Mouse (Mus musculus) thymus, adult 18-20 months (tissue): ENCODE results near the gene Mapk12.

Experiments used
- DNase-seq, 2 experiments: peaks; one replicate each; pipeline ENCODE4 v3.0.0; 2022; ENCODE audit warnings: mixed read lengths in 2 of 2

The Mapk12 gene

DNA sequence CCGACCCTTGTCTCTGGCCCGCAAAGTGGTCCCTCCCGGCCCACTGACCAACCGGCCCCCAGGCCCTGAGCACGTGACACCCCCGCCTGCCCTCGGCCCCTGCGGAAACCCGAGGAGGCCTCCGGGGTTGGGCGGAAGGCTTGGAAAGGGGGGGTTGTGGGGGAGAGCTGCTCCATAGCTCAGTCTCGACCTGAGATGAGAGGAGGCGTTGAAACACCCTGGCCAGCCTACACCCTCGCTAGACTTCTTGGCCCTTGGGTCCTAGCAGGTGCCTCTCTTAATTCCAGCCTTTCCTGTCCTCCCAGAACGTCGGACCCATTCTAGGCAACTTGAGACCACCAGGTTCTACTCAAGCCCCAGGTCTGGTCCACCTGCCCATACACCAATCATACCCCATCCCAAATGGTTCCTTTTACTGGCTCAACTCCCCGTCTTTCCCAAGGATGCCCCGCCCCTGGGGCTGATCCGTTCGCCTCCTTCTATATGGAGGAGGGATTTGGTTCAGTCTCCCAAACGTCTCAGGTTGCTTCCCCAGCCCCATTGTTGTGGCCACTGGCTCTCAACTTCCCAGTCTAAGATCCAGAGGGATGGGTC is at the start of gene Mapk12:
TSS of gene Mapk12 (minus strand) at position 45 of the 594 bp plus-strand sequence.
- DNase-seq, result no peak

DNA sequence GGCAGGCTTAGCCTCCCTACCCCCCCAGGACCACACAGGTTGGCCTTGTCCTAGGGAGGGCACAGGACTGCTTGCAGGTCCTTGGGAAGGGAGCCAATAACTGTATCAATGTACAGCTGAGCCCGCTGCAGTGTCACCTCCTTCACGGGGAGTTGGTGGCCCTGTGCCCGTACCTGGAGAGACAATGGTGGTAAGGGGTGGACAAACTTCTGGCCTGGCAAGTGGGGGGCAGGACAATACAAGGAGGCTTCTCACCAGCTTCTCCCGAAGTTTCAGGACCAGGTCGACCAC is 44.4 kb upstream of the Mapk12 start:
- DNase-seq, result no peak

DNA sequence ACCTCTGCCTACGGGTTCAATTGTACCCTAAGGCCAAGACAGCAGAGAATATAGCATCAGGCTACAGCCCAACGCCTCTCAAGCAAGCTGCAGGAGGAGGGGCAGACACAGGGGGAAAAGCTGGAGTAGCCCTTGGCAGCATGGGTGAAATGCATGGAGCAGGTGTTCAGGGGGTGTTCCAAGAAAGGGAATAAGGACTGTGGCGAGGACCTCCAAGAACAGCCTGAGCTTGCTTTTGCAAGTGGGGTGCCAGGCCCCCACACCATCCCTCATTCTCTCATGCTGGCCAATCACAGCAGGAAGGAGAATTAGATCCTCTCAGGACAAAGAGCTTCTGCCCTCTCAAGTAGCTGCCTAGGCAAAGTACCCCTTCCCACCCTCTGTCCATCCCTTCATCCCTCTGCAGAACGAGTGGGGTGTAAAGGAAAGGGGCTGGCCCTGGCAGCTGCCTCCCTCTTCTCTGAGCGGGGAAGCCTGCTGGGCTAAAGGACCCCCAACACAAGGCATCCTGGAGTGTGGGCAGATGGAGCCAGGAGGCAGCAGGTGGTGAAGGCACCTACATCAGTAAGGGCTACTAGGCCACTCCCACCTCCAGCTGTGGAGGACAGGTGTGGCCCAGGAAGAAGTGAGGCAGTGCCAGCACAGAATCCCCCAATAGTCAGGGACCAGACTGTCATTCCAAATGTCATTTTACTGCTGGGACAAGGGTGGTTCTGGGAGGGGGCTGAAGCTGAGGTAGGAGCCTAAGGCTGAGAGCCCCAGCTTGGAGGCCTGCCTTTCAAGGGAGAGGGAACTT is 43.8 kb upstream of the Mapk12 start:
- no peak for DNase-seq

DNA sequence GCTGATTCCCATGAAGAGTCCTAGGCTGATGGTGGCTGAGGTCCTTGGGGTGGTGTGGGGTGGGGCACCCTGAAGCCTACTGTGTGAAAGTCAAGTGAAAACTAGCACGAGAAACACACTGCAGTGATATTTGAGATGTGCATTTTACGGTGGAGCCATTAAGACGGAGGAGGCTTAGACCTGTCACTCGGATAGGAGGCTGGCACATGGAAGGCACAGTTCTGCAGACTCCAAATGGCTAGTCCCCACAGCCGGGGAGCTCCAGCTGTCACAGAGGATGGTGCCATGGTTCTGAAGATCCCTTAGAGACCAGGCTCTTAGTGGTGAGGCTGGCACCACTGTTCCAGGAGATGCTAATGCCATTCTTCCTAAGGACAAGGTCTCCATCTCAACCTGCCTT is 42.3 kb upstream of the Mapk12 start:
- no peak for DNase-seq

DNA sequence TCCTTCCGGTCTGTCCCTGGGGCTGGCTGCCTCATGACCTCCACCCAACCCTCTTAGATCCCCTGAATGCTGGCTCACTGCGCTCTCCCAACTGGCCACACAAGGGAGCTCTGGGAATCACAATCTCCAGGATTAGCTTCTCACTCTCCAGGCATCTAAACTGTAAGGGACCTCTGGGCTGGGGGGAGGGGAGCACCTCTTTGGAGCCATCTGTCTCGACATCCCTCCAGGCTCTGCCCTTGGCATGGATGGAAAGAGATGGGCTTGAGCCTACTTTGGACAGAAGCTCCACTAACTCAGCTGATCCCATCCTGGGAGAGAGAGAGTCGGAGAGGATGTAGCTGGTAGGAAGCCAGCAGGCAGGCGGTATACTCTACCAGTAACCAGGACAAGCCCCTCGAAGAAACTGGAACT is 41.8 kb upstream of the Mapk12 start:
- DNase-seq, result no peak

DNA sequence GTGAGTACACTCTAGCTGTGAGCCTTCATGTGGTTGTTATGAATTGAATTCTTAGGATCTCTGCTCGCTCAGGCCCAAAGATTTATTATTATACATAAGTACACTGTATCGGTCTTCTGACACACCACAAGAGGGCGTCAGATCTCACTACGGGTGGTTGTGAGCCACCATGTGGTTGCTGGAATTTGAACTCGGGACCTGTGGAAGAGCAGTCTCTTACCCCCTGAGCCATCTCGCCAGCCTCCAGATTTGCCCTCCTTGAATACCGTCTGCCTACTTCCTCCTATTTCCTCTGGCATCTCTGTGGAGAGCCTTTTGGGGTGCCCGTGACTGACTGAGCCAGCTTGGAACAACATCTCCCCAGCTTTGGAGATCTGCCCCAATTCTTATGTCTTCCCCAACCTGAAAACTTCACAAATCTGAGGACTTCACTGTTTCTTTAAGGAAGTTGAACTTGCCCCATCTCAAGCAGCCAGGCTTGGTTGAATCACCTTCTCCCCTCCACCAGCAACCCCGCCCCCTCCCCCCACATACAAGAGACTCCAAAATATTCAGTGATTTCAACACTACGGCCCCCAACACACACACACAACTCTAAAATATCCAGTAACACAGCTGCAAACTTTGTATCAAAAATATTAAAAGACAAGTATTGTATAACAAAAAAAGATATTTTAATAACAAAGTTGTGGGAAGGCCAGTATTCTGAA is 41.2 kb upstream of the Mapk12 start:
- no peak for DNase-seq

DNA sequence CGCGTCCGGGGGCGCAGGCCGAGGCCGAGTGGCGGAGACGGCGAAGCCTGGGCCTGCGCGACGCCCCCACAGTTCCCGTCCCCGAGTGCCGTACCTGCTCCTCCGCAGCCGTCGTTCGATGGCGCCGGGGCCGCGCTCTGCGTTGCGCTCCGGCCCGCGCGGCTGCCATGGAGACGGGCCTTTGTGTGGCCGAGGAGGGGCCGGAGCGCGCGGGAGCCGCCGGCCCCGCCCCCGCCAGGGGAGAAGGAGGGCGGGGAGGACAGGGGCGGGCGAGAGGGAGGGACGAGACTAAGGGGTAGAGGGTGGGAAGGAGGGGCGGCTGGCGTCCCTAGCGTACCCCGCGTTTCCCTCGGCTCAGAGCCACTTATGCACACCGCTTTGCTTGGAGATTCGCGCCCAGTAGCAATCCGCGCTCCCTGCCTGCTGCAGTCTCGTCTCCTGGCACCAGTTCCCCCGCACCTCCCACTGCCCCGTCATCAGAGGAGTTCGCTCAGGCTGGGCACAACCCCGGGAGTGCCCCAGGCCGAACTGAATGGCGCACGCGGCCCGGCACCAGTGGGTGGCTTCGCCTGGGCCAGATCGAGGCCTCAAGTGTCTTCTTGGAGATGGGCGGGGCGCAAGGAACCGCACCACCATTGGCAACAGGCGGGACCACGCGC is 40.2 kb upstream of the Mapk12 start, which contains the start of gene Plxnb2:
TSS of gene Plxnb2 (minus strand) at position 218 of the 659 bp plus-strand sequence.
- DNase-seq, result no peak

DNA sequence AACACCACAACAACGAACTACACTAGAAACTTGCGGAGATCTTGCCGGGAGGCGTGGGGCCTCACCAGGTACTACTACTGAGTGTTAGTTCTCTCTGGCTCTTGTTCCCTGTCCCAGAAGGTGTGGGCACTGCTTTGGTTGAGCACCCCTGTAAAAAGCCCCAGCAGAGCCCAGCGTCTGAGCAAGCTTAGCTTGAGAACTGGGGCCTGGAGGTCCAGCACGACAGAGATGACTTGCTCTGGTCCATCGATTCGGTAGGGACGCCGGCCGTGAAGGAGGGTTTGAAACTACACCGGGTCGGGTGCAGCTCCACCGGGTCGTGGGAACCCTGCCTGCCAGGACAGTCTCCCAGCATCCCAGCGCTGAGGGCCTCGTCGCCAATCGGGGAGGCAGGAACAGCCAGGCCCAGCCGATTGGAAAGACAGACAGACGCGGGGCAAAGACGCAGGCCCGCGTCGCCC is 39.6 kb upstream of the Mapk12 start:
- DNase-seq, result no peak

DNA sequence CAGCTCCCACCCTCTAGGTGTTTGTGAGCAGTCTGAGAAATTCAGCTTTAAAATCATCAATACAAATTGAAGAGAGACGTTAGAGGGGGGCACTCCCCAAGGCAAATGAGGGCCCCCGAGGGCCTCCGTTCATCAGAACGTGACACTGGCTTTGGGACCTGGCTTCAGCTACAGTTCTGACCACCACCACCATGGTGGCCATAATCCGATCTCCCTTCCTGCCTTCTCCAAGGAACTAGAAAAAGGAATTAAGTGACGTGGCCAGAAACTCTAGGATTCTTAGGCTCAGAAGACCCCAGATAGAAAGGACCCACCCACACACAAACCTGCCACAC is 39.1 kb upstream of the Mapk12 start:
- no peak for DNase-seq

DNA sequence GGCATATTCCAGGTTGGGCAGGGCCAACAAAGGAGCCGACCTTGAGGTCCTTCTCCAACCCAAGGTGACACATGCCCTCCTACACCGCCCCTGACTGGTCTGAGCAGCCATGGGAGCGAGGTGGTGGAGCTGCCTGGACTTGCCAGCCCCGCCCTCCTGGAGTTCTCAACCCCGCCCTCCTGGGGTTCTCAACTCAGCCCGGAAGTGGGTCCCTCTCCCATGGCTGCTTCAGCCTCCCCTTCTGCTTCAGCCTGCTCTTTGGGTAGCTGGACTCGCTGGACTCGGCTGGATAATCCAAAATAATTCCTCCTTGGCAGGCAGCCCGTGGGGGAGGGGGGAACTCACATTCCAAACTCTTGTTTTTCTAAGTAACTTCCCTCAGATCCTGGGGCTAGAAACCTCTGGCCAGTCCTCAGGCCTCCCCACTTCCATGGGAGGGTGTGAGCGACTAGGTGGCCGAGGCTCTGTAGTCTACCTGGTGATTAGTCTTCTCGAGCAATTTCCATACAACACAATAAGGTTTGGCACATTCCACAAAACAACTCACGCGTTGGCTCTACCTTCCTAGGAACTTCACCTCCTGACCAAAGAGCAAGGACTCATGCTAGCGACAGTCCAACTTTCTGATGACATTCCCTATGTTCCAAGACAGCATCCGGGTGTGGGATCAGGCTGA is 38.6 kb upstream of the Mapk12 start:
- DNase-seq, result peak in 1 of 2 experiments; percentile 31

DNA sequence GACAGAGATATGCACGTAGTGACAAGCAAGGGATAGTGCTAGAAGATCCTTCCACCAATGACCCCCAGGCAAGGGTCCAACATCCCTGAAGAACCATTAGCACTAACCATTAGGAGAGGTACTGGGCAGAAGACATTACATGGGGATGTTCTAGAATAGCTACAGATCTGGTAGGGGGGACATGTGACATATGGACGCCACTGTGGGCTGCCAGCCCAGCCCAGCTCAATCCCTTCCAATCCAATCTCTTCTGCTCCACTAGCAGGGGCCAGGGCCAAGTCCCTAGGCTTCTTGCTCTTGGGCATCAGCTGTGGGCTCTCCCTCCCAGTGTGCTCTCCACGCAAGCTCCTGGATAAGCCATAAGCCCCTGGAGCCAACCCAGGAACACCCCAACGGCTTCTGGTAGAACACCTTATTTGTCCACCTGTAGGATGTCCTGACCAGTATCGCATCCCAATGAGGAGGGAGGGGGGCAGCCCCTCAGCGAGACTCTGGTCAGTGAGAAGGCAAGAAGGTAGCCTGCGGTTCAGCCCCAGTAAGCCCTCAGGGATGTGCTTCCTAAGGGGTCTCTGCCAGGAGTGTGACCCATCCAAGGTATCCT is 37.9 kb upstream of the Mapk12 start:
- DNase-seq, result no peak

DNA sequence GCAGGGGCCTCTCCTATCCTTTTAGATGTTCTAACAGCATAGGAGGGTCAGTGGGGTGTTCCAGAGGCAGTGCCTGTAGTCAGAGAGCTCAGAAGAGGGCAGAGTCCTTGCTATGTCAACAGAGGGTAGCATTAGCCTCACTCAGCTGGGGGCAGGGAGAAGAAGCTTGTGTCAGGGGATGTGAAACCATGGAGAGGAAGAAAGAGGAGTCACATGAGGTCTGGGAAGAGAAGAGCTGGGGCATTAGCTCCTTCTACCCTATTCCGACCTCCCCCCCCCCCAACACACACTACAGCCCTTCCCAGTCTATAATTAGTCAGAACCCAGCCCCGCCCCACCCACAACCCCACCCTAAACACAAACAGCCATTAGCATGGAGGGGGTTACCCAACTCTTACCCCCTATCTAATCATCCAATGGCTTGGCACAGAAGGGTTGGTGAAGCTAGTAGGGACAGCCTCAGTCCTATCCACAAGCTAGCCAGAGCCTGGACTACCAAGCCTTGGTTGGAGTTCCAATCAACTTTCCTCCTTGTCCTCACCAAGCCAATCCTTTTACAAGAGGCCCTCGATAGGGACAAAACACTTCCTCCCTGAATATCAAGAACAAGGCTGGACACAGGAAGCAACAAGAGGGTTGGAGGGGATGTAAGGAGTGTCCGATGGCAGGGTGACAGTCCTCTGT is 37.2 kb upstream of the Mapk12 start:
- no peak for DNase-seq

DNA sequence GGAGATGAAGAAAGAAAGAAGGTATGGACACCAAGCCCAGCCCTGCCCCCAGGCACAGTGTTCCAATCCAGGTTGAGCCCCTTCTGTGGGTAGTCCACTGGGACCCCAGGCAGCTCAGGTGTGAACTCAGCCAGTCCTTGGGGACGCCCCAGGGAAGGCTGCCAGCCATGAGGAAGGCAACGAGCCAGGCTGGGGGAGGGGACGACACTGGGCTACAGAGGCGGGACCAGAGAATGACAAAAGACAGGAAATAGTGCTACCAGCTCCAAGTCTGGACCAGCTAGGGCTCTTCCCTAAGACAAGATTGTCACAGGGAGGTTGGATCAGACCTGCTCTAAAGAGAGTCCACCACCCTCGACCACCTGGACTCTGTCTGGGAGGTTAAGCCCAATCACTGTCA is 36.6 kb upstream of the Mapk12 start:
- no peak for DNase-seq

DNA sequence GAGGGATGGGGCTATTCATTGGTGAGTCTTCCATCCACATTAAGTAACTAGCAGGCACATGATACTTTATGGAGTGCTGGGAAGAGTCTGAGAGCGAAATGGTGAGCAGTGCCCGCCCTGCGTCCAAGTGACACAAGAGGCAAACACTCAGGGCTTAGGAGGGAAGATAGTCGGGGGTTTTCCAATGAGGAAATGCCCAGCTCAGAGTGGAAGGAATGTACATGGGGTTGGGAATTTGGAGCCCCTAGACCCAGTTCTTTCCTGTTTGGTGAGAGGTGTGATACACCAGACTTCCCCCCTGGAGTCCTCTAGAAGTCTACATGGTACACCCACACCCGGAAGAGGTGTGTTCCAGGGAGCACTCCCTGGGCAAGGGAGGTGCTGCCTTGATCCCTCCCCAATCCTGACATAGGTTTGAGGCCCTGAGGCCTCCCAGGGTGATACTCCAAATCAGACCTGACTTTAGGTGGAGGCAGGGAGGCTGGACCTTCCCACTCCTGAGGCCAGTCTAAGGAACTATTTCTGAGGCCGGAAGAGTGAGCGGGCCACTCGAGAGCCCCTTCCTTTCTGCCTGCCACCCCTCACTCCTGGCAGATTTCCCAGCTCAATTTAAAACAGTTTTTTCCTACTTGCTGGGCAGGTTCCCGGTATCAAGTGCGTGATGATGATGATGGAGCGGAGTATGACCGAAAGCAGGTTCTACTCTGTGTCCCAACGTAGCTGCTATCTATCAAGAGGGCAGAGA is 35.1 kb upstream of the Mapk12 start:
- DNase-seq, result no peak

DNA sequence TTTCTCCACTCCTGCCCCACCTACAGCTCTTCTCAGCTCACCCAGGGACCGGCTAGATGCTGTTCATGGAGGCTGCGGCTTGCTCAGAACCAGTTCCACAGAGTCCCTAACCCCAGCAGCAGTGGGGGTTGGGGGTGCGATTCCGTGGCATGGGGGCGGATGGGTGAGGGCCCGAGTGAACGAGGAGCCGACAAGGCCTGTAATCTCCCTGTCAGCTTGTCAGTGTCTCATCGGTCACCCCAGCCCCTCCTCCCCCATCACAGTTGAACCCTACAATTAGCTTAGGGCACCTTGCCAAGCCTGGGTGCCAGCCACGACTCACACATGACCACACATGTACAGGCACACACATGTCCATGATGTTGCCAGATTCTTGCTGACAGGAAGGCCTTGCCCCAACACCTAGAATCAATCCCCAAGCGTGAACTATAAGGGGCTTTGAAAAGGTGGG is 34.4 kb upstream of the Mapk12 start:
- DNase-seq, result no peak

DNA sequence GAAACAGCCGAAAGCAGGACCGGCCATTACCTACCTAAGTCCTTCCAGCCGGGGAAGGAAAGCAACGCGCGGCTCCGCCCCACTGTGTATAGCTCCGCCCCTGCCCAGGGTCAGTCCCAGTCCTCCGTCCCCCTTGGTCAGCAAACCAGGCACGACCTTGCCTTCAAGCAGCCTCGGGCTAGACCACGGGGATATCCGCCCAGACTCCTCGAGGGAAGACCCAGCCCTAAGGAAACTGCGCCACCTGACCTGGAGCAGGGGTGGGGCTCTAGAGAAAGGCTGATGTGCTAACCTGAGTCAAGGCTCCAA is 33.4 kb upstream of the Mapk12 start:
- no peak for DNase-seq

DNA sequence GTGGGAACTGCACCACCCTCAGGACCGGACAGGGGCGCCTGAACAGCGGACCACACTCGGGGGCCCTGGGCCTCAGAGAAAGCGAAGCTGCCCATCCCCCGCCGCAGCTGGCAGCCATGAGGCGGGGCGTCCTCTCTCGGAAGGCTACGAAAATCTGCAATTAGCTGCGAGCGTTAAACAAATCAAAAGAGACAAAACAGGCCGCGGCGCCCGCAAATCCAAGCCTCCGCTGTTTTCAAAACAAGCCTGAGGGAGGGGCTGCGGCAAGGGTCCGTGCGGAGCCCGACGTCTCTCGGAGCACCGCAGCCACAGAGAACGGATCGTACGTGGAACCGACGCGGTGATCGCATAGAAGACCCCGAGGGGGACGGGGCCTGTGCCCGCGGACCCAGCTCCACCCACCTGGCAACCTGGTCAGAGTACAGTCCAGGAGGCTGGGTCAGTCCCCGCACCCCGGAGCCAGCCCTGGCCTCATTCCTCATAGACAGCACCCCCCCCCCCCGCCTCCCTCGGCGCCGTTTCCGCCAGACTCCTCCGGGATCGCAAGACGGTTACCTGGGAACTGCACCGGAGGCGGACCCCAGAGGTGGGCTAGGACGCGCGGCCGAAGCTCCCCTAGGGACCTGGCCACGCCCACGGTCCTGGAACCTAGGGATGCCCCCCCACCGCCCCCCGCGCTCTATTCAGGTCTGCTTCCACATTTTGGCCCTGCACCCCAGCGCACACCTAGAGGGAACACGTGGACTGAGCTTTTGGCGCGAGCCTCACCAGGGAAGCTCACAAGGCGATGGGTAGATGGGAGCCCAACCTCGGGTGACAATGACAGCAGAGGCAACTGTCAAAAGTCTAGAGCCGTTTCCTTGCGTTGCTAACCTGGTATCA is 32.8 kb upstream of the Mapk12 start:
- DNase-seq, result no peak

DNA sequence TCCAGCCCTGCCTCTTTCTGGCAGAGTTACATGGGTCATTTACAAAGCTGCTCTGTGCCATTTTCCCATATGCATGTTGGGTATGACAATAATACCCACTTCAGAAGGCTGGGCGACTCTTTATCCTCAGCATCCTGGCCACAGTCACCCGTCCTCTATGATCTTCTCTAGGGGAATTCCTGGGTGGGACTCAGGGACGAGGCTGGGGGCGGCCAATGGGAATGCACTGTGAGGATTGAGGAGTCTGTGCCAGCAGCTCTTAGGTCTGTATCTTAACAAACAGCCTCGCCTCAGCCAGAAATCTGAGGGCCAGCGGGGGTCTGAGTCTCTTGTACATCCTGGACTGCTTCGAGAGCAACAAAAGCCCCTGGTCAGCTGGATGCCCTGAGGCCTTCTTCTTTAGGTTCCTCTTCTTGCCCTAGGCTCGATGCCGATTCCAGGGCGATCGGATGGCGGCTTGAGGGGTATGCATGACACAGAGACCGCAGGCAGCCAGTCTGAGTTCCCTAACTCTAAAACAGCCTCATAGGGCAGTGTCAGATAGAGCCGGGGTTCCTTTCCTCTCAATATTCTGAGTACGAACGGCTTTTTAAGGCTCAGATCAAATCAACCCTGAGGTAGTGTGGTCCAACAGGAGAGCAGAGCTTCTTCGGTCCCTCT is 31.9 kb upstream of the Mapk12 start:
- DNase-seq, result no peak

DNA sequence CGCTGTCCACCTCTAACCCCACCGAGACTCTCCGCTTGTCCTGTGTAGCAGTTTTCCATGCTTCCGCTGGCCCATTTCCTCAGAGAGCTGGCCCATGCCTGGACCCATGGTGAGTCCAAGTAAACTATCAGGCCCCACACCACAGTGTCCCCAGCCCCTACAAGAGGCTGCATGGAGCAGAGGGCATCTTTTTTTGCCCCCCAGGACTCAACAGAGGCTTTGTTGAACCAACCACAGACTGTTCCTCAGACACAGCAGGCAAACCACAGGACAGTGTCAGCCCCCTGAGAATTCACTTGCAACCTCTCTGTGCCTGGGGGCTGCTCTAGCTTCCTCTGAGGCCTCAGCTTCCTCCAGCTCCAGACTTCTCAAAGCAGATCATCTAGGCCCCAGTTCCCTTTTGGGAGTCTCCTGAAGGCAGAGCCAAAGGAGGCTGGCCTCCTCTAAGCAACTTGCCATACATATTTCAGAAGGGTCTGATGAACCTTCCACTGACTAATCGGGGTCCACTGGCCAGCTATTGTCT is 31.1 kb upstream of the Mapk12 start:
- DNase-seq, result no peak
